Mouse (Mus musculus) MEL (cell line): ENCODE measurements around the gene Ppargc1a. TPM values are rescaled to one million over a fixed set of nuclear protein-coding genes. Genes with fewer than 3 reads are reported as not detected.

Experiments
- DNase-seq: peaks from one replicate; pipeline ENCODE4 v3.0.0; 2011; ENCODE audit warnings: low read depth, low spot score
- H3K27ac ChIP-seq: 2 replicates; pipeline ENCODE4 v1.5.1; 2012; ENCODE audit warnings: low read depth, mild to moderate bottlenecking, control low read depth, low read length, moderate library complexity; ENCODE audit not compliant: control insufficient read depth
- H3K27me3 ChIP-seq, 2 experiments: fragments of 150-350 bp in 1 of 2; sonication (generic) in 1 of 2; 2 replicates each; pipeline ENCODE4 v1.6.1; 2012; ENCODE audit warnings: low read length in 2 of 2, mild to moderate bottlenecking in 2 of 2, improper control_type of control experiment in 1 of 2, moderate library complexity in 1 of 2; ENCODE audit not compliant: insufficient read depth in 2 of 2, control insufficient read depth in 1 of 2
- H3K36me3 ChIP-seq, 2 experiments: 2 replicates each; pipeline ENCODE4 v1.6.1; 2012 to 2014; ENCODE audit warnings: low read length in 2 of 2, improper control_type of control experiment in 1 of 2, inconsistent platforms in 1 of 2, mild to moderate bottlenecking in 1 of 2; ENCODE audit not compliant: insufficient read depth in 2 of 2, control insufficient read depth in 1 of 2
- H3K4me1 ChIP-seq, 2 experiments: fragments of 150-350 bp in 1 of 2; sonication (generic) in 1 of 2; 2 replicates each; pipeline ENCODE4 v1.6.1; 2012; ENCODE audit warnings: low read length in 2 of 2, improper control_type of control experiment in 1 of 2, mild to moderate bottlenecking in 1 of 2; ENCODE audit not compliant: insufficient read depth in 2 of 2, control insufficient read depth in 1 of 2
- H3K4me3 ChIP-seq, 2 experiments: fragments of 150-350 bp in 1 of 2; sonication (generic) in 1 of 2; 2 replicates each; pipeline ENCODE4 v1.5.1; 2012; ENCODE audit warnings: low read depth in 2 of 2, low read length in 2 of 2, mild to moderate bottlenecking in 2 of 2, moderate library complexity in 2 of 2, control low read depth in 1 of 2, improper control_type of control experiment in 1 of 2; ENCODE audit not compliant: control insufficient read depth in 1 of 2, insufficient read depth in 1 of 2
- H3K79me2 ChIP-seq: 2 replicates; pipeline ENCODE4 v1.6.1; 2012; ENCODE audit warnings: mild to moderate bottlenecking, low read length, moderate library complexity; ENCODE audit not compliant: control insufficient read depth, poor library complexity, insufficient read depth
- H3K9ac ChIP-seq: 2 replicates; pipeline ENCODE4 v1.6.1; 2012; ENCODE audit warnings: low read depth, mild to moderate bottlenecking, control low read depth, low read length, moderate library complexity; ENCODE audit not compliant: control insufficient read depth, poor library complexity, severe bottlenecking
- H3K9me3 ChIP-seq: fragments of 150-350 bp; sonication (generic); replicated peaks from 2 replicates; pipeline ENCODE4 v1.6.1; 2012; ENCODE audit warnings: mild to moderate bottlenecking, low read length, improper control_type of control experiment, moderate library complexity; ENCODE audit not compliant: insufficient read depth
- BHLHE40 ChIP-seq: IDR thresholded peaks from 2 replicates; pipeline ENCODE4 v1.6.1; 2012; ENCODE audit warnings: low read depth, mild to moderate bottlenecking, inconsistent platforms, low read length, improper control_type of control experiment, borderline replicate concordance
- CHD2 ChIP-seq: IDR thresholded peaks from 2 replicates; pipeline ENCODE4 v1.6.1; 2011; ENCODE audit warnings: low read length, improper control_type of control experiment
- CTCF ChIP-seq, 3 experiments: IDR thresholded peaks in 2 of 3; conservative IDR thresholded peaks in 1 of 3; 2 replicates each; pipeline ENCODE4 v1.5.1; 2011 to 2012; ENCODE audit warnings: low read length in 3 of 3, low read depth in 2 of 3, mild to moderate bottlenecking in 2 of 3, improper control_type of control experiment in 1 of 3, inconsistent platforms in 1 of 3, mixed read lengths in 1 of 3, moderate library complexity in 1 of 3; ENCODE audit not compliant: control insufficient read depth in 1 of 3, insufficient read depth in 1 of 3, poor library complexity in 1 of 3, severe bottlenecking in 1 of 3
- ELF1 ChIP-seq: IDR thresholded peaks from 2 replicates; pipeline ENCODE4 v1.6.1; 2014; ENCODE audit warnings: low read depth, mild to moderate bottlenecking, inconsistent platforms, low read length, improper control_type of control experiment, moderate library complexity
- GATA1 ChIP-seq: IDR thresholded peaks from 2 replicates; pipeline ENCODE4 v1.6.1; 2011; ENCODE audit warnings: low read depth, low read length, improper control_type of control experiment
- HCFC1 ChIP-seq: IDR thresholded peaks from 2 replicates; pipeline ENCODE4 v1.6.1; 2012; ENCODE audit warnings: low read depth, mild to moderate bottlenecking, inconsistent platforms, low read length, improper control_type of control experiment, moderate library complexity
- JUND ChIP-seq: IDR thresholded peaks from 2 replicates; pipeline ENCODE4 v1.6.1; 2011; ENCODE audit warnings: low read depth, mild to moderate bottlenecking, improper control_type of control experiment, low read length
- KAT2A ChIP-seq: conservative IDR thresholded peaks from 2 replicates; pipeline ENCODE4 v1.6.1; 2012; ENCODE audit warnings: low read depth, low read length, improper control_type of control experiment, inconsistent platforms
- MAX ChIP-seq: IDR thresholded peaks from 2 replicates; pipeline ENCODE4 v1.6.1; 2011; ENCODE audit warnings: low read length, improper control_type of control experiment
- MAZ ChIP-seq: IDR thresholded peaks from 2 replicates; pipeline ENCODE4 v1.6.1; 2012; ENCODE audit warnings: low read depth, mild to moderate bottlenecking, inconsistent platforms, low read length, improper control_type of control experiment
- MXI1 ChIP-seq: IDR thresholded peaks from 2 replicates; pipeline ENCODE4 v1.6.1; 2011; ENCODE audit warnings: mild to moderate bottlenecking, low read depth, low read length, improper control_type of control experiment
- MYB ChIP-seq: IDR thresholded peaks from 2 replicates; pipeline ENCODE4 v1.6.1; 2011; ENCODE audit warnings: mild to moderate bottlenecking, low read depth, low read length, improper control_type of control experiment
- NRF1 ChIP-seq: IDR thresholded peaks from 2 replicates; pipeline ENCODE4 v1.6.1; 2014; ENCODE audit warnings: low read depth, mild to moderate bottlenecking, inconsistent platforms, low read length, improper control_type of control experiment, moderate library complexity; ENCODE audit not compliant: poor library complexity, insufficient read depth, severe bottlenecking
- POLR2A ChIP-seq, 2 experiments: IDR thresholded peaks; 2 replicates each; pipeline ENCODE4 v1.6.1; 2011 to 2012; ENCODE audit warnings: low read length in 2 of 2, mild to moderate bottlenecking in 2 of 2, control low read depth in 1 of 2, improper control_type of control experiment in 1 of 2, low read depth in 1 of 2, moderate library complexity in 1 of 2; ENCODE audit not compliant: control insufficient read depth in 1 of 2, insufficient read depth in 1 of 2, poor library complexity in 1 of 2
- POLR2AphosphoS5 ChIP-seq: IDR thresholded peaks from 2 replicates; pipeline ENCODE4 v1.6.1; 2012; ENCODE audit warnings: low read depth, borderline replicate concordance, mild to moderate bottlenecking, inconsistent platforms, low read length, moderate library complexity, mixed read lengths
- SMC3 ChIP-seq: IDR thresholded peaks from 2 replicates; pipeline ENCODE4 v1.6.1; 2011; ENCODE audit warnings: low read depth, low read length, improper control_type of control experiment
- TBP ChIP-seq: IDR thresholded peaks from 2 replicates; pipeline ENCODE4 v1.8.0; 2011; ENCODE audit warnings: low read depth, low read length, improper control_type of control experiment
- TCF12 ChIP-seq: IDR thresholded peaks from 2 replicates; pipeline ENCODE4 v1.6.1; 2014; ENCODE audit warnings: low read depth, mild to moderate bottlenecking, inconsistent platforms, low read length, improper control_type of control experiment, moderate library complexity
- USF2 ChIP-seq, 2 experiments: IDR thresholded peaks; 2 replicates each; pipeline ENCODE4 v1.6.1; 2011 to 2012; ENCODE audit warnings: improper control_type of control experiment in 2 of 2, low read length in 2 of 2, borderline replicate concordance in 1 of 2, inconsistent platforms in 1 of 2, low read depth in 1 of 2, mild to moderate bottlenecking in 1 of 2; ENCODE audit not compliant: insufficient read depth in 1 of 2
- ZKSCAN1 ChIP-seq: IDR thresholded peaks from 2 replicates; pipeline ENCODE4 v1.6.1; 2012; ENCODE audit warnings: low read depth, mild to moderate bottlenecking, inconsistent platforms, low read length, improper control_type of control experiment, moderate library complexity
- polyA plus RNA-seq, 2 experiments: library from polyadenylated mRNA; stranded (reverse) in 1 of 2; unstranded in 1 of 2; fragments of >175 nt in 1 of 2; fragments of >200 nt in 1 of 2; gene quantifications; 2 replicates each; pipeline versions ENCODE4 v1.2.1 to v1.2.4; 2012; ENCODE audit warnings: low replicate concordance in 2 of 2, low read depth in 1 of 2; ENCODE audit not compliant: insufficient read length in 2 of 2, insufficient read depth in 1 of 2, missing spikeins in 1 of 2
- total RNA-seq: library from RNA; depleted of rRNA; stranded (reverse); fragments of 300-350 nt; gene quantifications from 2 replicates; pipeline ENCODE4 v1.2.3, GENCODE M21; 2012; rRNA removed

Ppargc1a gene
- total RNA-seq, result 0.04 TPM in 1 of 2 replicates, not detected in the other
- polyA plus RNA-seq, result under 1 TPM in 1 of 2 experiments, not detected in 1; 0.06 TPM

GRCm38 (mm10) chr5:51567659-51568058 is at the start of gene Ppargc1a:
Ppargc1a (minus strand) TSS chr5:51567726.
- Histone ChIP-seq H3K79me2 (no peaks in the 10 kb centered on the region), H3K27me3 (no peaks in the 10 kb centered on the region), H3K9me3 (no peaks in the 10 kb centered on the region), H3K36me3 (no peaks in the 10 kb centered on the region), H3K4me1 (no peaks in the 10 kb centered on the region), H3K27ac (no peak within 1 kb of the TSS), H3K4me3 (no peak within 1 kb of the TSS), H3K9ac (no peak within 1 kb of the TSS)
- no peak for TF ChIP-seq NRF1
- DNase-seq, result no peak

GRCm38 (mm10) chr5:51616877-51617276 is 49.4 kb upstream of the Ppargc1a start:
- no peaks in the 10 kb centered on the region for H3K4me1 ChIP-seq
- H3K27me3 ChIP-seq, result no peaks in the 10 kb centered on the region
- no peaks in the 10 kb centered on the region for H3K9me3 ChIP-seq
- no peak overlapping the region for H3K27ac ChIP-seq
- H3K36me3 ChIP-seq, result peaks cover 0 to 2% of the 10 kb centered on the region in 2 experiments; a peak in 1 of 4 replicates
- H3K4me3 ChIP-seq, result no peak overlapping the region
- DNase-seq, result no peak
- no peak for TF ChIP-seq ZKSCAN1
- no peak for TF ChIP-seq JUND
- no peak for TF ChIP-seq USF2 (IDR thresholded peaks at IDR 0.05; ENCODE audit: borderline replicate concordance in 1 of 2, insufficient read depth in 1 of 2, low read depth in 1 of 2, low read length in 2 of 2)
- no peak for TF ChIP-seq TCF12
- TF ChIP-seq NRF1, result no peak
- TF ChIP-seq KAT2A, result no peak
- TF ChIP-seq GATA1, result no peak
- no peak for TF ChIP-seq HCFC1
- TF ChIP-seq, all 39 proteins: peak for 0
- Histone ChIP-seq H3K79me2 (no peaks in the 10 kb centered on the region), H3K9ac (no peak overlapping the region)

DNA sequence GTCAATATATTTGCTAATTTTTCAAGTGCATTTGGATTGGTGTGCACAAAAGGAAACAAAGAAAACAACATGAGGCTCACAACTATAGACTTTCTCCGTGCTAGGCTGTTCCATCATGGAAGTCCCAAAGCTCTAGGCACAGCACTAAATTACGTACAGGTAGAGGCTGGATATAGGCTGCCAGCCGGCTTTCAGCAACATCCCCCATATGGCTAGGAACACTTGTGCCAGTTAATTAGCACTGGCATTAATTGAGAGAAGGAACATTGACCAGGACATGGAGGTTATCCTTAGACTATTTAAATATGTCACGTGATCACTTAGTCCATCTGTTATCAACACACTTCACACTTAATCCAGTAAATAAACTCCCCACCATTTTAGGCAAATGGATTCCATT is 44.5 kb upstream of the Ppargc1a start:
- Histone ChIP-seq H3K4me3 (no peak overlapping the region), H3K9me3 (no peaks in the 10 kb centered on the region), H3K36me3 (peaks cover 0 to 2% of the 10 kb centered on the region in 2 experiments; a peak in 1 of 4 replicates), H3K4me1 (no peaks in the 10 kb centered on the region; a peak in 1 of 4 replicates), H3K27me3 (no peaks in the 10 kb centered on the region), H3K79me2 (no peaks in the 10 kb centered on the region), H3K9ac (no peak overlapping the region), H3K27ac (no peak overlapping the region)
- TF ChIP-seq MYB (no peak), NRF1 (no peak), MXI1 (no peak), POLR2AphosphoS5 (no peak), TBP (no peak), BHLHE40 (no peak), CTCF (IDR thresholded peaks at IDR 0.05 in 2 of 3, conservative IDR thresholded peaks at IDR 0.05 in 1 of 3; ENCODE audit: control insufficient read depth in 1 of 3, insufficient read depth in 1 of 3, low read depth in 2 of 3, low read length in 3 of 3, poor library complexity in 1 of 3, severe bottlenecking in 1 of 3) (no peak), POLR2A (IDR thresholded peaks at IDR 0.05; ENCODE audit: control insufficient read depth in 1 of 2, insufficient read depth in 1 of 2, low read depth in 1 of 2, low read length in 2 of 2, poor library complexity in 1 of 2) (no peak), ELF1 (no peak), CHD2 (no peak), SMC3 (no peak), MAZ (no peak), MAX (no peak), JUND (no peak)
- no peak for DNase-seq
